Mouse (Mus musculus): ENCODE measurements around the gene Parp8. TPM values are rescaled to one million over a fixed set of nuclear protein-coding genes. Genes with fewer than 3 reads are reported as not detected.
A peak's percentile ranks its signal among the peaks of the same experiment; 100 is the strongest.

Gene Parp8
- polyA plus RNA-seq, 1 experiment from 2014 or later: 14.5 TPM

- no peaks in the 10 kb centered on the region for H3K27me3 ChIP-seq (ENCODE audit: control insufficient read depth, insufficient read depth, low read length)
- H3K4me3 ChIP-seq (ENCODE audit: low read length): peak overlapping the region; percentile 81
- peaks cover 22% of the 10 kb centered on the region for H3K4me1 ChIP-seq (ENCODE audit: control insufficient read depth, insufficient read depth, low read length)
- H3K36me3 ChIP-seq (ENCODE audit: control insufficient read depth, insufficient read depth): no peaks in the 10 kb centered on the region
- WGBS: 0% methylated on average over 18 of the region's 18 CpGs
- peak overlapping the region; percentile 85 for H3K4me2 ChIP-seq (ENCODE audit: low read depth, low read length)
- H3K9me3 ChIP-seq (replicated peaks; ENCODE audit: control insufficient read depth, low read length): no peaks in the 10 kb centered on the region
- peak overlapping the region; percentile 89 for H3K9ac ChIP-seq (ENCODE audit: low read length)
- peak; percentile 29 for ATAC-seq (replicated peaks; ENCODE audit: extremely low read depth, insufficient read depth, low FRiP score)
- peak overlapping the region; percentile 82 for H3K27ac ChIP-seq (ENCODE audit: low read length)
Observed at GRCm38 (mm10) chr13:117024916-117025225, 466 bp downstream of the Parp8 start.

GRCm38 (mm10) chr13:117024127-117024915, 1.0 kb downstream of the Parp8 start:
- Histone ChIP-seq H3K4me3 (ENCODE audit: low read length) (peak overlapping the region; percentile 81), H3K4me2 (ENCODE audit: low read depth, low read length) (peak overlapping the region; percentile 85), H3K36me3 (ENCODE audit: control insufficient read depth, insufficient read depth) (no peaks in the 10 kb centered on the region), H3K9ac (ENCODE audit: low read length) (peak overlapping the region; percentile 89), H3K27me3 (ENCODE audit: control insufficient read depth, insufficient read depth, low read length) (no peaks in the 10 kb centered on the region), H3K9me3 (replicated peaks; ENCODE audit: control insufficient read depth, low read length) (no peaks in the 10 kb centered on the region), H3K27ac (ENCODE audit: low read length) (peak overlapping the region; percentile 82), H3K4me1 (ENCODE audit: control insufficient read depth, insufficient read depth, low read length) (peaks cover 23% of the 10 kb centered on the region)
- WGBS: under 1% methylated on average over 53 of the region's 64 CpGs
- peak; percentile 72 for ATAC-seq (replicated peaks; ENCODE audit: extremely low read depth, insufficient read depth, low FRiP score)

- Histone ChIP-seq H3K4me3 (ENCODE audit: low read length) (peak overlapping the region; percentile 81), H3K27me3 (ENCODE audit: control insufficient read depth, insufficient read depth, low read length) (no peaks in the 10 kb centered on the region), H3K4me1 (ENCODE audit: control insufficient read depth, insufficient read depth, low read length) (peaks cover 23% of the 10 kb centered on the region), H3K36me3 (ENCODE audit: control insufficient read depth, insufficient read depth) (no peaks in the 10 kb centered on the region), H3K27ac (ENCODE audit: low read length) (peak overlapping the region; percentile 82), H3K4me2 (ENCODE audit: low read depth, low read length) (peak overlapping the region; percentile 85), H3K9ac (ENCODE audit: low read length) (peak overlapping the region; percentile 89), H3K9me3 (replicated peaks; ENCODE audit: control insufficient read depth, low read length) (no peaks in the 10 kb centered on the region)
- WGBS: 14% methylated on average over 12 of the region's 12 CpGs
- no peak for ATAC-seq (replicated peaks; ENCODE audit: extremely low read depth, insufficient read depth, low FRiP score)
Observed at GRCm38 (mm10) chr13:117023346-117024050, 1.8 kb downstream of the Parp8 start.

GRCm38 (mm10) chr13:117020631-117021030, 4.7 kb downstream of the Parp8 start:
- H3K36me3 ChIP-seq (ENCODE audit: control insufficient read depth, insufficient read depth): no peaks in the 10 kb centered on the region
- 41% methylated on average over 6 of the region's 6 CpGs for WGBS
- H3K4me1 ChIP-seq (ENCODE audit: control insufficient read depth, insufficient read depth, low read length): peaks cover 17% of the 10 kb centered on the region
- no peaks in the 10 kb centered on the region for H3K27me3 ChIP-seq (ENCODE audit: control insufficient read depth, insufficient read depth, low read length)
- no peaks in the 10 kb centered on the region for H3K9me3 ChIP-seq (replicated peaks; ENCODE audit: control insufficient read depth, low read length)
- ATAC-seq (replicated peaks; ENCODE audit: extremely low read depth, insufficient read depth, low FRiP score): 0 out of 2 replicates have a peak, but pooled peaks have one; percentile 34
- H3K9ac ChIP-seq (ENCODE audit: low read length): no peak overlapping the region
- no peak overlapping the region for H3K4me3 ChIP-seq (ENCODE audit: low read length)
- 0 out of 2 replicates have a peak overlapping the region, but pooled peaks have one; percentile 61 for H3K27ac ChIP-seq (ENCODE audit: low read length)
- H3K4me2 ChIP-seq (ENCODE audit: low read depth, low read length): no peak overlapping the region

- no peak overlapping the region for H3K9ac ChIP-seq (ENCODE audit: low read length)
- no peak for ATAC-seq (replicated peaks; ENCODE audit: extremely low read depth, insufficient read depth, low FRiP score)
- no peaks in the 10 kb centered on the region for H3K27me3 ChIP-seq (ENCODE audit: control insufficient read depth, insufficient read depth, low read length)
- no peaks in the 10 kb centered on the region for H3K9me3 ChIP-seq (replicated peaks; ENCODE audit: control insufficient read depth, low read length)
- no peak overlapping the region for H3K4me3 ChIP-seq (ENCODE audit: low read length)
- H3K27ac ChIP-seq (ENCODE audit: low read length): no peak overlapping the region
- 0 out of 2 replicates have a peak, but pooled peaks cover 2% of the 10 kb centered on the region for H3K36me3 ChIP-seq (ENCODE audit: control insufficient read depth, insufficient read depth)
- no peak overlapping the region for H3K4me2 ChIP-seq (ENCODE audit: low read depth, low read length)
- H3K4me1 ChIP-seq (ENCODE audit: control insufficient read depth, insufficient read depth, low read length): peaks cover 17% of the 10 kb centered on the region
- WGBS: 82% methylated on average over 6 of the region's 6 CpGs
Observed at GRCm38 (mm10) chr13:117018676-117019075, 6.7 kb downstream of the Parp8 start.

GRCm38 (mm10) chr13:117013516-117013915, 11.8 kb downstream of the Parp8 start:
- Histone ChIP-seq H3K4me2 (ENCODE audit: low read depth, low read length) (no peak overlapping the region), H3K9me3 (replicated peaks; ENCODE audit: control insufficient read depth, low read length) (no peaks in the 10 kb centered on the region), H3K27me3 (ENCODE audit: control insufficient read depth, insufficient read depth, low read length) (no peaks in the 10 kb centered on the region), H3K36me3 (ENCODE audit: control insufficient read depth, insufficient read depth) (0 out of 2 replicates have a peak, but pooled peaks cover 2% of the 10 kb centered on the region), H3K27ac (ENCODE audit: low read length) (no peak overlapping the region), H3K9ac (ENCODE audit: low read length) (no peak overlapping the region), H3K4me3 (ENCODE audit: low read length) (no peak overlapping the region), H3K4me1 (ENCODE audit: control insufficient read depth, insufficient read depth, low read length) (no peaks in the 10 kb centered on the region; the same call in 1 of the 2 replicates)
- no peak for ATAC-seq (replicated peaks; ENCODE audit: extremely low read depth, insufficient read depth, low FRiP score)
- 57% methylated on average over 2 of the region's 2 CpGs for WGBS

GRCm38 (mm10) chr13:117012031-117012430, 13.3 kb downstream of the Parp8 start:
- H3K36me3 ChIP-seq (ENCODE audit: control insufficient read depth, insufficient read depth): 0 out of 2 replicates have a peak, but pooled peaks cover 2% of the 10 kb centered on the region
- H3K9me3 ChIP-seq (replicated peaks; ENCODE audit: control insufficient read depth, low read length): no peaks in the 10 kb centered on the region
- H3K27ac ChIP-seq (ENCODE audit: low read length): no peak overlapping the region
- no peaks in the 10 kb centered on the region; the same call in 1 of the 2 replicates for H3K4me1 ChIP-seq (ENCODE audit: control insufficient read depth, insufficient read depth, low read length)
- no peak overlapping the region for H3K4me3 ChIP-seq (ENCODE audit: low read length)
- no peaks in the 10 kb centered on the region for H3K27me3 ChIP-seq (ENCODE audit: control insufficient read depth, insufficient read depth, low read length)
- ATAC-seq (replicated peaks; ENCODE audit: extremely low read depth, insufficient read depth, low FRiP score): no peak
- H3K9ac ChIP-seq (ENCODE audit: low read length): no peak overlapping the region
- no peak overlapping the region for H3K4me2 ChIP-seq (ENCODE audit: low read depth, low read length)
- WGBS: 78% methylated on average over 9 of the region's 9 CpGs

- H3K27ac ChIP-seq (ENCODE audit: low read length): no peak overlapping the region
- H3K4me2 ChIP-seq (ENCODE audit: low read depth, low read length): no peak overlapping the region
- no peak overlapping the region for H3K4me3 ChIP-seq (ENCODE audit: low read length)
- H3K27me3 ChIP-seq (ENCODE audit: control insufficient read depth, insufficient read depth, low read length): no peaks in the 10 kb centered on the region
- H3K9ac ChIP-seq (ENCODE audit: low read length): no peak overlapping the region
- H3K9me3 ChIP-seq (replicated peaks; ENCODE audit: control insufficient read depth, low read length): no peaks in the 10 kb centered on the region
- no peak for ATAC-seq (replicated peaks; ENCODE audit: extremely low read depth, insufficient read depth, low FRiP score)
- no peaks in the 10 kb centered on the region; the same call in 1 of the 2 replicates for H3K4me1 ChIP-seq (ENCODE audit: control insufficient read depth, insufficient read depth, low read length)
- H3K36me3 ChIP-seq (ENCODE audit: control insufficient read depth, insufficient read depth): 0 out of 2 replicates have a peak, but pooled peaks cover 2% of the 10 kb centered on the region
- 78% methylated on average over 8 of the region's 8 CpGs for WGBS
Observed at GRCm38 (mm10) chr13:117010143-117010542, 15.2 kb downstream of the Parp8 start.

All from heart, embryonic 16.5 days (tissue).